Comparison of ENCODE assay signal across 9 mouse cellular contexts in genomic region chr3:97931310-97931885, GRCm38 (mm10). TPM values are rescaled to one million over a fixed set of nuclear protein-coding genes. Genes with fewer than 3 reads are reported as not detected.
DNase-seq lines count a peak whose midpoint lies in the region; ATAC-seq lines count a peak whose summit lies in the region.
"Had no signal": no experiment of that assay in that cellular context is flagged by ENCODE, and none has a peak within 500 bp of the region (broad histone marks: within the 10 kb centered on the region; RNA-seq: fewer than 3 reads in every experiment).

No protein-coding gene starts in this region.

- peak; percentile 57 to 64 for DNase-seq in layer of hippocampus, adult 8-10 months (ENCODE audit: low spot score in 2 of 2)
- DNase-seq in layer of hippocampus, postnatal 10 days (ENCODE audit: low spot score in 2 of 2) = no peak
- peak; percentile 73 for DNase-seq in MEL-GATA-1-ER (ENCODE audit: extremely low read depth, low read depth)
- peak; percentile 25 to 43 for DNase-seq in frontal cortex, postnatal 14 days (ENCODE audit: low spot score in 2 of 2)
- DNase-seq in adrenal gland, adult (ENCODE audit: inconsistent age in 2 of 2, low spot score in 1 of 2) = no peak
- DNase-seq in gastrocnemius, adult 8-10 months (ENCODE audit: low spot score in 2 of 2) = no peak
- no peak for DNase-seq in urinary bladder, postnatal 25 days (ENCODE audit: low spot score)
- DNase-seq: heart, postnatal 4 days had no signal

- peak; percentile 23 for ATAC-seq in megakaryocyte, adult 5-6 weeks (ENCODE audit: poor library complexity, severe bottlenecking)

RNA-seq across cellular contexts. Expression of gene Sec22b, which starts 30.4 kb away (rescaled TPM):
- 10 to 100 TPM; 70.3 to 82.5 (median 74.4) TPM for total RNA-seq in layer of hippocampus, adult 8-10 months (2022)
- total RNA-seq in layer of hippocampus, postnatal 10 days (2021) = 10 to 100 TPM; 60.9 to 66.3 TPM
- total RNA-seq in megakaryocyte, adult 5-6 weeks (2015) = 83.9 and 98.2 TPM in 2 replicates
- 51.7 and 69.2 TPM in 2 replicates for total RNA-seq in megakaryocyte, adult 5-6 weeks (2017)
- 10 to 100 TPM; 24.8 to 29.2 (median 28.2) TPM for total RNA-seq in gastrocnemius, adult 8-10 months (2022)

RNA-seq across cellular contexts. Expression of gene Pde4dip, which starts 42.9 kb away (rescaled TPM):
- 100 to 1,000 TPM; 195 to 235 (median 214) TPM for total RNA-seq in layer of hippocampus, adult 8-10 months (2022)
- total RNA-seq in layer of hippocampus, postnatal 10 days (2021) = 100 to 1,000 TPM; 221 to 232 TPM
- 7.5 and 7.9 TPM in 2 replicates for total RNA-seq in megakaryocyte, adult 5-6 weeks (2015)
- 10.9 and 14.4 TPM in 2 replicates for total RNA-seq in megakaryocyte, adult 5-6 weeks (2017)
- total RNA-seq in gastrocnemius, adult 8-10 months (2022) = 1,000 to 10,000 TPM; 3,083 to 3,979 (median 3,594) TPM

Comparison
In these comparisons a context has a peak if more than half of its experiments do, and no peak if none do; other contexts are left out.
1. DNase-seq: peak in layer of hippocampus, adult 8-10 months (2 of 2), MEL-GATA-1-ER (single experiment) and frontal cortex, postnatal 14 days (2 of 2); none in layer of hippocampus, postnatal 10 days (0 of 2), adrenal gland, adult (0 of 2), gastrocnemius, adult 8-10 months (0 of 2) and urinary bladder, postnatal 25 days (single experiment).
2. RNA of gene Pde4dip, which starts 42.9 kb away (total RNA-seq): 3,083 to 3,979 TPM in gastrocnemius, adult 8-10 months, 221 to 232 TPM in layer of hippocampus, postnatal 10 days and 195 to 235 TPM in layer of hippocampus, adult 8-10 months; 7.5 to 14.4 TPM in megakaryocyte, adult 5-6 weeks; every median in the first group is over 10 times any median in the second.